Mouse (Mus musculus) forebrain, postnatal 0 days (tissue): ENCODE data around the gene Gna13. TPM values are rescaled to one million over a fixed set of nuclear protein-coding genes. Genes with fewer than 3 reads are reported as not detected.
A peak's percentile ranks its signal among the peaks of the same experiment; 100 is the strongest.

Experiments
- ATAC-seq: fragments of 200-750 bp; cut with Nextera tagmentation; 2 replicates; pipeline ENCODE4 v1.8.0; 2017; ENCODE audit warnings: mild to moderate bottlenecking, moderate library complexity
- DNase-seq: peaks from one replicate; pipeline ENCODE4 v3.0.0-alpha.2; 2015
- H3K27ac ChIP-seq: fragments of 300-500 bp; sonication (generic); 2 replicates; pipeline ENCODE4 v1.5.1; 2014; ENCODE audit warnings: low read depth, mild to moderate bottlenecking, antibody characterized with exemption, low read length, moderate library complexity, mixed read lengths
- H3K27me3 ChIP-seq: fragments of 300-500 bp; sonication (generic); 2 replicates; pipeline ENCODE4 v1.6.1; 2014; ENCODE audit warnings: mild to moderate bottlenecking, low read length, mixed read lengths; ENCODE audit not compliant: insufficient read depth
- H3K36me3 ChIP-seq: fragments of 300-500 bp; sonication (generic); 2 replicates; pipeline ENCODE4 v1.6.1; 2014; ENCODE audit warnings: mild to moderate bottlenecking, moderate library complexity; ENCODE audit not compliant: insufficient read depth
- H3K4me1 ChIP-seq: fragments of 300-500 bp; sonication (generic); 2 replicates; pipeline ENCODE4 v1.6.1; 2014; ENCODE audit warnings: antibody characterized with exemption; ENCODE audit not compliant: insufficient read depth
- H3K4me2 ChIP-seq: fragments of 300-500 bp; sonication (generic); 2 replicates; pipeline ENCODE4 v1.6.1; 2014; ENCODE audit warnings: low read depth, mild to moderate bottlenecking, moderate library complexity
- H3K4me3 ChIP-seq: fragments of 300-500 bp; sonication (generic); 2 replicates; pipeline ENCODE4 v1.5.1; 2014; ENCODE audit warnings: low read depth, low read length, mixed read lengths
- H3K9ac ChIP-seq: fragments of 300-500 bp; sonication (generic); 2 replicates; pipeline ENCODE4 v1.6.1; 2014; ENCODE audit warnings: mild to moderate bottlenecking
- H3K9me3 ChIP-seq: fragments of 300-500 bp; sonication (generic); 2 replicates; pipeline ENCODE4 v1.6.1; 2016; ENCODE audit warnings: low read length
- CTCF ChIP-seq: sonication (generic); IDR thresholded peaks from 2 replicates; pipeline ENCODE4 v1.5.1; 2016; ENCODE audit warnings: antibody characterized with exemption, control low read depth, low read depth
- WGBS: fragments of 180-500 bp; shearing (Covaris S2); extraction: QIAGEN DNeasy Blood & Tissue Kit; methylation state at CpG from one replicate; pipeline ENCODE4 v1.1.7; 2014; 5-methylcytosine and 5-hydroxymethylcytosine counted together
- polyA plus RNA-seq: library from polyadenylated mRNA; unstranded; fragments of >200 nt; fragmentation: Nextera tagmentation; extraction: Ambion mirVana; gene quantifications from 2 replicates; pipeline ENCODE4 v1.2.1, GENCODE M21; 2015
- total RNA-seq: library from RNA; depleted of rRNA; stranded (reverse); fragments of >200 nt; gene quantifications from 2 replicates; pipeline ENCODE4 v1.2.3, GENCODE M21; 2014; rRNA removed

Gna13 gene
- 41.8 and 52.2 TPM in 2 replicates for total RNA-seq
- 25.9 and 30.4 TPM in 2 replicates for polyA plus RNA-seq

DNA sequence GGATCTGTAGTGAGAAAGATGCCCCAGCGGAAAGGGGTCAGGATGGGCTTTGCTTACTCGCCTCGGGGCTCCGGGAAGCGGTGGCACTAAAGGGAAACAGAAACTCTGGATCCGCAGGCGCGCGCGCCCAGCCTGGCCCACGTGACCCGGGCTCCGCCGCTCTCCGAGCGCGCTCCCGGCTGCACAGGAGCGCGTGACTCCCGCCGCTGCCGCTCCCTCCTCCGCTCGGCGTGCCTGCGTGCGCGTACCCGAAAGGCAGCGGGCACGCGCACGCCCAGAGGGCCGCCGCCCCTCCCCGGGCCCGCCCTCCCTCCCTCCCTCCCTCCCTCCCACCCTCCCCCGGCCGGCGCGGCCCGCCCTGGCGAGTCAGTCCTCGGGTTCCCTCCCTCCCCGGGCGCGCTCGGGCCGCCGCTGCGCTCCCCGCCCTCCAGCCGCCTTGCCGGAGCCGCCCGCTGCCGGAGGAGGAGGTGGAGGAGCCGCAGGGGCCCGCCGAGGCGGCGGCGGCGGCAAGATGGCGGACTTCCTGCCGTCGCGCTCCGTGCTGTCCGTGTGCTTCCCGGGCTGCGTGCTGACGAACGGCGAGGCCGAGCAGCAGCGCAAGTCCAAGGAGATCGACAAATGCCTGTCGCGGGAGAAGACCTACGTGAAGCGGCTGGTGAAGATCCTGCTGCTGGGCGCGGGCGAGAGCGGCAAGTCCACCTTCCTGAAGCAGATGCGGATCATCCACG is at the start of gene Gna13:
Gna13 (plus strand) TSS at position 369 of the 728 bp plus-strand sequence.
- H3K9me3 ChIP-seq = no peaks in the 10 kb centered on the region
- ATAC-seq (peak; percentile 82), DNase-seq (peak; percentile 98)
- no peaks in the 10 kb centered on the region for H3K27me3 ChIP-seq
- H3K27ac ChIP-seq = peak within 1 kb of the TSS; percentile 93
- TF ChIP-seq CTCF = no peak
- H3K9ac ChIP-seq = peak within 1 kb of the TSS; percentile 93
- H3K4me2 ChIP-seq = peak within 1 kb of the TSS; percentile 73
- peak within 1 kb of the TSS; percentile 76 for H3K4me3 ChIP-seq
- H3K4me1 ChIP-seq = peaks cover 26% of the 10 kb centered on the region
- 4% methylated on average over 58 of the region's 89 CpGs for WGBS
- H3K36me3 ChIP-seq = no peaks in the 10 kb centered on the region; the same call in none of the 2 replicates

GRCm38 (mm10) chr11:109316921-109317320 is 45.7 kb upstream of the Gna13 start:
- 35% methylated on average over 4 of the region's 4 CpGs for WGBS

DNA sequence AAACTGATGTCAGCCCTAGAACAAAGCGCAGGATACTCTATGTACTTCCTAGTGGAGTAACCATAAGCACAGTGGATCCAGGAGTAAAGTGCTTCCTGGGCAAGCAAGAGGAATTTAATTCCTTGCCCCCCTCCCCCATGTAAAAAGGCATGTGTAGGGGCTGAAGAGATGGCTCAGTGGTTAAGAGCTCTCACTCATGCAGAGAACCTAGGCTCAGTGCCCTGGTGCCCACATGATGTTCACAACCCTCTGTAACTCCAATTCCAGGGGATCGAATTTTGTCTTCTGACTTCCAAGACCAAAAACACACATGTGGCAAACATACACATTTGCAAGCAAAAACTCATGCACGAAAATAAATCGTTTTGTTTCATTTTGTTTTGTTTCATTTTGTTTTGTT is 43.2 kb upstream of the Gna13 start:
- DNase-seq = no peak
- Histone ChIP-seq H3K4me2 (no peak overlapping the region), H3K27me3 (no peaks in the 10 kb centered on the region), H3K4me1 (peaks cover 4% of the 10 kb centered on the region; the same call in 1 of the 2 replicates), H3K9ac (no peak overlapping the region), H3K36me3 (no peaks in the 10 kb centered on the region), H3K9me3 (no peaks in the 10 kb centered on the region), H3K27ac (no peak overlapping the region), H3K4me3 (no peak overlapping the region)
- no peak for TF ChIP-seq CTCF
- no peak for ATAC-seq
- 87% methylated on average over 4 of the region's 4 CpGs for WGBS

More at GRCm38 (mm10) chr11:109316921-109317320, 45.7 kb upstream of the Gna13 start:
- H3K4me3 ChIP-seq = no peak overlapping the region
- no peaks in the 10 kb centered on the region for H3K36me3 ChIP-seq
- no peak overlapping the region for H3K9ac ChIP-seq
- H3K4me2 ChIP-seq = no peak overlapping the region
- H3K9me3 ChIP-seq = no peaks in the 10 kb centered on the region
- no peak for ATAC-seq
- peaks cover 8% of the 10 kb centered on the region for H3K4me1 ChIP-seq
- no peak overlapping the region for H3K27ac ChIP-seq
- peak; percentile 36 for DNase-seq
- peak; percentile 75 for TF ChIP-seq CTCF
- H3K27me3 ChIP-seq = no peaks in the 10 kb centered on the region

- no peaks in the 10 kb centered on the region for H3K9me3 ChIP-seq
- H3K4me1 ChIP-seq = peaks cover 4% of the 10 kb centered on the region; the same call in 1 of the 2 replicates
- TF ChIP-seq CTCF = no peak
- H3K27ac ChIP-seq = peak overlapping the region; percentile 46; the same call in 1 of the 2 replicates
- no peaks in the 10 kb centered on the region for H3K36me3 ChIP-seq
- ATAC-seq = 0 out of 2 replicates have a peak, but pooled peaks have one; percentile 29
- no peak overlapping the region for H3K4me2 ChIP-seq
- H3K9ac ChIP-seq = no peak overlapping the region
- H3K27me3 ChIP-seq = no peaks in the 10 kb centered on the region
- DNase-seq = no peak
- 50% methylated on average over 5 of the region's 5 CpGs for WGBS
- no peak overlapping the region for H3K4me3 ChIP-seq
These were observed 42.7 kb upstream of the Gna13 start for GRCm38 (mm10) chr11:109319946-109320345.

DNA sequence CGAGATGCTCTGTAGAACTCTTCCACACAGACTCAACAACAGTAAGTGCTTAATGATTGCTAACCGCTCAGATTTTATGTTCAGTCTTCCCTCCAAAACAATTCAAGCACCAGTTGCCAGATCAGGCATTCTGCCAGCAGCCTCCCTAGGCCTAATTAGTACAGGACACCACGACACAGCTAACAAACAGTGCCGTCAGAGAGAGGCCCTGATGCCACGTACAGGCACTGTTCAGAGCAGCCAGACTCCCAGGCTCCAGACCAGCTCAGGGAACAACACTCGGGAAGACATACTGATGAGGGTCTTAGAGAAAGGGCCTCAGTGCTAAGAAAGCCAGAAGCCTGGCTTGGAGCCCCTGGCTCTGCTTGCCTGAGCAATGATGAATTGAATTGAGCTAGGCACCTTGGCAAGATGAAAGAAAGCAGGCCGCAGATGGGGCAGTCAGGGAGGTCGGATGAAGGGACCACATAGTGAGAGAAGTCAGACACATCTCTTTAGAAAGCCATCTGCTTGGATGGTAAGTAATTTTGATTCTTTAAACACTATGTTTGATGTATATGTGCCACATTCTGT is 42.2 kb upstream of the Gna13 start:
- H3K4me3 ChIP-seq = no peak overlapping the region
- H3K27me3 ChIP-seq = no peaks in the 10 kb centered on the region
- peak overlapping the region; percentile 47 for H3K27ac ChIP-seq
- H3K4me2 ChIP-seq = no peak overlapping the region
- WGBS = 8% methylated on average over 8 of the region's 8 CpGs
- no peaks in the 10 kb centered on the region for H3K9me3 ChIP-seq
- no peak overlapping the region for H3K9ac ChIP-seq
- peak; percentile 86 for DNase-seq
- TF ChIP-seq CTCF = no peak
- peak; percentile 99 for ATAC-seq
- no peaks in the 10 kb centered on the region for H3K36me3 ChIP-seq
- H3K4me1 ChIP-seq = peaks cover 4% of the 10 kb centered on the region; the same call in 1 of the 2 replicates

GRCm38 (mm10) chr11:109326270-109326669 is 36.4 kb upstream of the Gna13 start:
- Histone ChIP-seq H3K4me2 (no peak overlapping the region), H3K9me3 (no peaks in the 10 kb centered on the region), H3K9ac (no peak overlapping the region), H3K36me3 (no peaks in the 10 kb centered on the region), H3K4me3 (no peak overlapping the region), H3K27ac (no peak overlapping the region), H3K4me1 (peaks cover 1% of the 10 kb centered on the region; the same call in 1 of the 2 replicates), H3K27me3 (no peaks in the 10 kb centered on the region)
- TF ChIP-seq CTCF = no peak
- WGBS = 84% methylated on average over 13 of the region's 13 CpGs
- DNase-seq = no peak
- no peak for ATAC-seq

DNA sequence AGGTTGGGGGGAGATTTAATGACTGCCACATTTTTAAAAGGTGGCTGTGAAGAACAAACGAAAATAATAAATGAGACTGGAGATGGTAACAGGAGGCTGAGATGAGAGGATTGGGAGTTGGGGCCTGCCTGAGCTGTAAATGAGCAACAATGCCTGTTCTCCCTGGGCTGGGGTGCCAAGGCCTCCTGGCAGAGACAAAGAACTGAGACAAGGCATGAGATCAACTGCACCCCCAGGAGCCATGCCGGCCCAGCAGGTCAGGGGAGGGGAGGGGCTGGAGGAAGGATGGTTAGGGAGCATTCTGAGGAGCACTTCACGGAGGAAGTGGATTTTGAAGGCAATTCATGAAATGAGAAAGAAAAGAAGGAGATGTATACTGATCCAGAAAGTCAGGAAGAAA is 35.2 kb upstream of the Gna13 start:
- no peaks in the 10 kb centered on the region for H3K36me3 ChIP-seq
- DNase-seq = no peak
- no peaks in the 10 kb centered on the region for H3K9me3 ChIP-seq
- H3K4me3 ChIP-seq = no peak overlapping the region
- no peak for ATAC-seq
- no peak overlapping the region; the same call in 1 of the 2 replicates for H3K27ac ChIP-seq
- H3K9ac ChIP-seq = no peak overlapping the region
- no peak overlapping the region for H3K4me2 ChIP-seq
- WGBS = 23% methylated on average over 3 of the region's 3 CpGs
- H3K4me1 ChIP-seq = no peaks in the 10 kb centered on the region
- H3K27me3 ChIP-seq = no peaks in the 10 kb centered on the region
- no peak for TF ChIP-seq CTCF
